Mouse (Mus musculus) forebrain, embryonic 12.5 days (tissue): ENCODE measurements around the gene Eed. TPM values are rescaled to one million over a fixed set of nuclear protein-coding genes. Genes with fewer than 3 reads are reported as not detected.

Experiments
- ATAC-seq: fragments of 200-750 bp; cut with Nextera tagmentation; 2 replicates; pipeline ENCODE4 v1.8.0; 2017; ENCODE audit warnings: moderate TSS enrichment; ENCODE audit not compliant: low FRiP score
- H3K27ac ChIP-seq: fragments of 300-500 bp; sonication (generic); 2 replicates; pipeline ENCODE4 v1.5.1; 2016; ENCODE audit warnings: mild to moderate bottlenecking
- H3K27me3 ChIP-seq: fragments of 300-500 bp; sonication (generic); 2 replicates; pipeline ENCODE4 v1.6.1; 2016; ENCODE audit warnings: mild to moderate bottlenecking
- H3K36me3 ChIP-seq: fragments of 300-500 bp; sonication (generic); replicated peaks from 2 replicates; pipeline ENCODE4 v1.6.1; 2016; ENCODE audit warnings: mild to moderate bottlenecking
- H3K4me1 ChIP-seq: fragments of 300-500 bp; sonication (generic); 2 replicates; pipeline ENCODE4 v1.6.1; 2016
- H3K4me2 ChIP-seq: fragments of 300-500 bp; sonication (generic); 2 replicates; pipeline ENCODE4 v1.6.1; 2016; ENCODE audit warnings: mild to moderate bottlenecking, moderate library complexity
- H3K4me3 ChIP-seq: fragments of 300-500 bp; sonication (generic); replicated peaks from 2 replicates; pipeline ENCODE4 v1.5.1; 2016; ENCODE audit warnings: mild to moderate bottlenecking
- H3K9ac ChIP-seq: fragments of 300-500 bp; sonication (generic); 2 replicates; pipeline ENCODE4 v1.6.1; 2016; ENCODE audit warnings: mild to moderate bottlenecking
- H3K9me3 ChIP-seq: fragments of 300-500 bp; sonication (generic); 2 replicates; pipeline ENCODE4 v1.6.1; 2016
- WGBS: fragments of 180-500 bp; shearing (Covaris S2); methylation state at CpG from one replicate; pipeline ENCODE4 v1.1.7; 2016; 5-methylcytosine and 5-hydroxymethylcytosine counted together
- polyA plus RNA-seq: library from polyadenylated mRNA; unstranded; fragments of >200 nt; fragmentation: Nextera tagmentation; extraction: Ambion mirVana; gene quantifications from 2 replicates; pipeline ENCODE4 v1.2.1, GENCODE M21; 2016

Eed gene
- polyA plus RNA-seq, 1 experiment from 2014 or later = 94.6 TPM

DNA sequence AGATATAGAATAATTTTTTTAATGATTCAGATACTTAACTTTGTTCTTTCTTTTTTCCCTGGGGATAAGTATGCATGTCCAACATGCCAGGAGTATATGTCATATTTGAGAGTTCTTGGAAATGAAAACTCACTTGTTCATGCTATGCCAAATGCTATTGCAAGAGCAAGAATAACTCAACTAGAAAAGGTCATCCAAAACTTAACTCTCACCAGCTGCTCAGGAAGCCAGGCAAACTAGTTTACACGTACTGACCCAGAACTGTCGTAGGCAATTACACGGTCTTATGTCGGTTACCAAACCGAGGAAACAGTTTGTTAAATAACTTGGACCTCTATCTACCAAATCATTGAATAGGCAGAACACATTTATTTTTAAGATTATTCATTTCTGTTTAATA lies 64.1 kb downstream of the Eed start:
- Histone ChIP-seq H3K27me3 (no peaks in the 10 kb centered on the region), H3K36me3 (peaks cover 11% of the 10 kb centered on the region), H3K9ac (no peak overlapping the region), H3K9me3 (no peaks in the 10 kb centered on the region), H3K4me3 (no peak overlapping the region), H3K27ac (no peak overlapping the region), H3K4me2 (no peak overlapping the region), H3K4me1 (no peaks in the 10 kb centered on the region)
- no peak for ATAC-seq
- WGBS = 92% methylated on average over 5 of the region's 5 CpGs

- Histone ChIP-seq H3K9me3 (no peaks in the 10 kb centered on the region), H3K4me1 (no peaks in the 10 kb centered on the region), H3K4me3 (no peak overlapping the region), H3K9ac (no peak overlapping the region), H3K27me3 (no peaks in the 10 kb centered on the region), H3K4me2 (no peak overlapping the region), H3K36me3 (peaks cover 3% of the 10 kb centered on the region; the same call in 1 of the 2 replicates), H3K27ac (no peak overlapping the region)
- no peak for ATAC-seq
- WGBS = 94% methylated on average over 3 of the region's 3 CpGs
Measured at GRCm38 (mm10) chr7:89913432-89914158, 67.2 kb downstream of the Eed start.

- Histone ChIP-seq H3K36me3 (peaks cover 3% of the 10 kb centered on the region; the same call in 1 of the 2 replicates), H3K9ac (no peak overlapping the region), H3K27ac (no peak overlapping the region), H3K9me3 (no peaks in the 10 kb centered on the region), H3K4me3 (no peak overlapping the region), H3K4me2 (no peak overlapping the region), H3K27me3 (no peaks in the 10 kb centered on the region), H3K4me1 (no peaks in the 10 kb centered on the region)
- ATAC-seq = no peak
- WGBS = 91% methylated on average over 3 of the region's 3 CpGs
Measured at GRCm38 (mm10) chr7:89912356-89912755, 68.4 kb downstream of the Eed start.

DNA sequence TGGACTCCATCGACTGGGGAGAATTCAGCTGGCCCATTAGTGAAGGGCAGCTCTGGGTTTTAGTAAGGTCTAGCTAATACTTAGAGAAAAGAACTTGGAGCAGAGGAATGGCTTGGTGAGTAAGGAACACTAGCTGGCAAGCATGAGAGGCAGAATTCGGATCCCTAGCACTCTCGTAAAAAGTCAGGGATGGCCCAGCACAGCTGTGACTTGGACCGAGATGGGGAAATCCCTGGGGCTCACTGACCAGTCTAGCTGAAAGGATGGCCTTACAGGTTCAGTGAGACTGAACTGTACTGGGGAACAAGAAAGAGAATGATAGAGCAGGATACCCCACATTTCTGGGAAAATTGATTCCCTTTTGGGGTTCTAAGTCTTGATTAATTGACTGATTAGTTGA lies 71.1 kb downstream of the Eed start:
- no peaks in the 10 kb centered on the region for H3K36me3 ChIP-seq
- no peaks in the 10 kb centered on the region for H3K27me3 ChIP-seq
- WGBS = 84% methylated on average over 4 of the region's 4 CpGs
- ATAC-seq = no peak
- no peak overlapping the region for H3K4me3 ChIP-seq
- no peak overlapping the region for H3K9ac ChIP-seq
- no peaks in the 10 kb centered on the region for H3K4me1 ChIP-seq
- H3K9me3 ChIP-seq = no peaks in the 10 kb centered on the region
- no peak overlapping the region for H3K4me2 ChIP-seq
- no peak overlapping the region for H3K27ac ChIP-seq

DNA sequence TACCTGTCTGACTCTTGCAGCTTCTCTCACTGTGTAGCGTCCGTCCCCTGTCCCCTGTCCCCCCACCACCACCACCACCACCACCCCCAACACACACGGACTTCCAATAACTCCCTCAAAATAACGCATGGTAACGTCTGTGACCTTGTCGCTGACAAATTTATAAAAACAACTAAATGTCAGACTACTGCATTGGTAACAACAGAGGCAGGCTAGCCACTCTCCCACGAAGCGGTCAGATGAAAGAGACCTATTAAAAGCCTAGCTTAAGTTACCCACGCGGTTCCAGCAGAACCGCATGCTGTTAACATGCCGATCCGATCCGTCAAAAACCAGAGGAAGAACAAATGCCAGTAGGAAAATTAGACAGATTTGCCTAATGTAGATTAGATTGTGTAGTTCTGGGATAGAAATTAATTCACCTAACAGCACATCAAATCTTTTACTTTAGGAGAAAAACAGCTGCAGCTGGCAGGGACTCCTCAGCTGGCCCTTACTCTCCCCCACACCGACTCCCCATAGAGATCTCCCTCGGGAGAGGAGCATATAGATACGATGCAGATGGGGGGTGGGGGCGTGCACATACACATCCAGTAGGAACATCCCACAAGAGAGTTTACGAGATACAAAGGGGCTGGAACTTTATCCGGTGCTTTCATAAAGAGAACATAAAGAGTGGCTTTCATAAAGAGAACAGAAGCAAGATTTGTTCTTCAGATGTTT lies 71.7 kb downstream of the Eed start:
- ATAC-seq = no peak
- WGBS = 79% methylated on average over 20 of the region's 20 CpGs

GRCm38 (mm10) chr7:89908421-89908820 lies 72.4 kb downstream of the Eed start:
- H3K4me3 ChIP-seq = no peak overlapping the region
- no peaks in the 10 kb centered on the region for H3K27me3 ChIP-seq
- 68% methylated on average over 7 of the region's 7 CpGs for WGBS

More for the DNA sequence above, 71.7 kb downstream of the Eed start:
- Histone ChIP-seq H3K36me3 (no peaks in the 10 kb centered on the region), H3K9ac (no peak overlapping the region), H3K4me1 (peaks cover under 1% of the 10 kb centered on the region; the same call in 1 of the 2 replicates), H3K4me3 (no peak overlapping the region), H3K4me2 (no peak overlapping the region), H3K27ac (no peak overlapping the region), H3K9me3 (no peaks in the 10 kb centered on the region), H3K27me3 (no peaks in the 10 kb centered on the region)

GRCm38 (mm10) chr7:89907950-89908349 lies 72.8 kb downstream of the Eed start:
- Histone ChIP-seq H3K36me3 (no peaks in the 10 kb centered on the region), H3K4me2 (no peak overlapping the region), H3K9me3 (no peaks in the 10 kb centered on the region), H3K4me3 (no peak overlapping the region), H3K27me3 (no peaks in the 10 kb centered on the region), H3K9ac (no peak overlapping the region), H3K4me1 (peaks cover 11% of the 10 kb centered on the region), H3K27ac (no peak overlapping the region)
- 15% methylated on average over 8 of the region's 8 CpGs for WGBS
- peak; percentile 64; the same call in 1 of the 2 replicates for ATAC-seq

More at GRCm38 (mm10) chr7:89908421-89908820, 72.4 kb downstream of the Eed start:
- Histone ChIP-seq H3K4me1 (peaks cover 6% of the 10 kb centered on the region), H3K9me3 (no peaks in the 10 kb centered on the region), H3K27ac (no peak overlapping the region), H3K36me3 (no peaks in the 10 kb centered on the region), H3K9ac (no peak overlapping the region), H3K4me2 (no peak overlapping the region)
- no peak for ATAC-seq

Other genes with a start within 250 kb of the Eed start
- gene Ccdc81, start 77.4 kb downstream of the Eed start, polyA plus RNA-seq = 0.43 TPM in 1 of 2 replicates, not detected in the other
- 155 and 157 TPM in 2 replicates for gene Hikeshi, start 39.8 kb downstream of the Eed start, polyA plus RNA-seq
- gene Picalm, start 149.2 kb upstream of the Eed start, polyA plus RNA-seq = 43.9 and 47.6 TPM in 2 replicates